Mouse (Mus musculus) left cerebral cortex, postnatal 14 days (tissue): ENCODE results near the gene Skint8. TPM values are rescaled to one million over a fixed set of nuclear protein-coding genes. Genes with fewer than 3 reads are reported as not detected.
"Not testable (repeated sequence)": the region's sequence is repeated elsewhere in the genome, so short reads cannot be mapped to it uniquely, and the experiment has no call there.

Experiments
- DNase-seq, 2 experiments: peaks; one replicate each; pipeline ENCODE4 v3.0.0; 2021 to 2022; ENCODE audit warnings: low spot score in 2 of 2, mixed read lengths in 1 of 2
- intact Hi-C: fragments of 180-260 bp; cut with DNase I; formaldehyde crosslinking; loops from one replicate; pipeline ENCODE4 v1.15.1; 2025
- long read RNA-seq, 2 experiments: library from polyadenylated mRNA; stranded (forward); transcript quantifications; one replicate each; pipeline ENCODE4 v2.0.0; 2021
- total RNA-seq, 2 experiments: library from RNA; stranded (reverse); gene quantifications; 2 replicates each; pipeline ENCODE4 v1.2.3; 2021

Skint8 gene
- total RNA-seq: under 1 TPM in 1 of 2 experiments, not detected in 1; 0.36 TPM
- long read RNA-seq, experiment 1: 0 reads
- long read RNA-seq, experiment 2: 0 reads

DNA sequence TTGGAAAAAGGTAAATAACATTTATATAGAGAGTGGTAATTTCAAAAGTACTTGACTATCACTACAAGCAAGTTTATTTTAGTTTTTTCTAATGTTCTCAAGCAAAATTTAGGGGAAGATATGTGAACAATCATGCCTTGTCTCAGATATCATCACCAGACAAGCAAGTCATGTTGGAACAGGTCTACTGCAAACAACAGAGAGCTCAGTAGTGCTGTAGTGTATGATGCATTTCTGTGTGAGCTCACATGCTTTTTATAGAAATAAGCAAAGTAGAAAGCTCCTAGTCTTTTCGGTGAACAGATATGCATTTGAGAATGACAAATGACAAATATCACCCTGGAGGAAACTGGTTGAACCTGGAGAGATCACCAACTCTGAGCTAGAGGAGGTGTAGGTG, at the start of gene Skint8:
Gene Skint8 (plus strand): TSS at position 301 of the 400 bp plus-strand sequence.
- no peak for DNase-seq
- intact Hi-C loops: no loop called here

DNA sequence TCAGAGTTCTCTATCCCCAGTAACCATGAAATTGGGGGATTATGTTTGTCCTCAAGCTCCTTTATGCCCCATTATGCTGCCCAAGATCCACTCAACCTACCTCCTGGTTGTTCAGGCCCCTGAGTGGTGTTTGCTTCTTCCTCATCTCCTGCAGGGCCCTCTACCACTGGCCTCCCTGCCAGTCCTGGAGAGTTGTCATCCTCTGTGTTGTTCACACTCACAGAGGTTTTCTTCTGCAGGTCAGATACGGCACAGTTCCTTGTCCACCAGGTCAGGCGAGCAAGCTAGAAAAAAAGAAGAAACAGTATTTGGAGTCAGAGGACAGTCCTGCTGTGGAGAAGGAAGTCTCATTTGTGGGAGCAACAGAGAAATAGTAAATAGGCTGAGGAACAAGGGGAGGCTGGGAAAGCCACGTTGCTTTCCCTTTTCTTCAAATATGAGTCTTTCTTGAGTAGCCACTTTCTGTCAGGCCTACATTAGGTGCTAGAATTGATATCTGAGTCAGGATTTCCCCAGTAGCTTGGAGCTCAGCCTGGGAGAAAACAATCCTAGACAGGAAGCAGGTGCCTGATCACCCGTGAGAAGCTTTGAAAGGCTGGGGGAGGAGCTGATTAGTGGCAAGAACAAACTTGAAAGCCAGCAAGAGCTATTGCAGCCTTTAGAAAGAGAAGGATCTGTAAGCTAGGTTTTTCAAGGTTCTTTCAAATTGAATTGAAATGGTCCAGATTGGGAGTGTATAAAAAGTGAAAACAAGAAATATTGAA, 38.9 kb upstream of the Skint8 start:
- intact Hi-C loops: loop anchor here (5.0 kb wide), 1 partner anchor 1853 kb away; no protein-coding TSS in a partner anchor
- no peak for DNase-seq

DNA sequence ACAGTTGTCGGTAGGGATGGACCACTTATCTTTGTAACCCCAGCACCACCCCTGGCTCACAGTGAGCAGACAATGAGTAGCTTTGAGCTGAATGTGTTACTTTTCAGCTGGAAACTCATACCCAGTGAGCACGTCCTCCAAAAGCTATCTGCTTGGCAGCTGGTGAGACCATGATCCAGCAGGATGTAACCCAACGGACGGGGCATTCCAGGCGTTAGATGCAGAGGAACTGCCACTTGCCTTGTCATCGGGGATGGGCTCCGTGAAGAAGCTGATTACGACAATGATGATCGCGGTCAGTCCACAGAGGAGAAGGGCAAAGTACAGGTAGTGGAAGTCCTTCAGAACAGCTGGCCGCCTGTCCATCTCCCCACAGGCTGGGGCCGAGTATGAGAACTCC, 35.6 kb upstream of the Skint8 start:
- no peak for DNase-seq
- intact Hi-C loops: loop anchor here (5.0 kb wide), 1 partner anchor 1856 kb away; no protein-coding TSS in a partner anchor

GRCm38 (mm10) chr4:111886018-111886417, 33.2 kb upstream of the Skint8 start:
- intact Hi-C loops: no loop called here
- DNase-seq: peak; percentile 79 to 82

DNA sequence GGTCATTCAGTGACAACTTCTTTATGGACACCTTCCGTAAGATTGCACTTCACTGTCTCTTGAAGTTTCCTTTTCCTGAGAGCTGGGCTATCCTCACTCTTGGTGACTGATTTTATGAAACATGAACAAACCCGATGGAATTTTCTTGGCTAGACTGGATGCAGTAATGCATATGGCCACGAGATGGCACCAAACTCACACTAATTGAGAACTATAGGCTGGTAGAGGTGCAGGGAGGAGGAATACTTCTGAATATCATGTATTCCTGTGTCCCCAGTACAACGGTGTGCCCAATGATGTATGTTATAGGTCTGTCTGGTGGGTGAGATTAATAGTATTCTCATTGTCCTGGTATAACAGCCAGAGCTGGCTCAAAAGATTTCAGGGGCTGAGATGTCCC, 32.6 kb upstream of the Skint8 start:
- peak; percentile 90 to 92 for DNase-seq
- intact Hi-C loops: no loop called here

GRCm38 (mm10) chr4:111892138-111892537, 27.1 kb upstream of the Skint8 start:
- no peak for DNase-seq
- intact Hi-C loops: no loop called here

GRCm38 (mm10) chr4:111897755-111898154, 21.4 kb upstream of the Skint8 start:
- DNase-seq: no peak
- intact Hi-C loops: no loop called here

GRCm38 (mm10) chr4:111898566-111898965, 20.6 kb upstream of the Skint8 start:
- DNase-seq: no peak
- intact Hi-C loops: no loop called here

GRCm38 (mm10) chr4:111900491-111900890, 18.7 kb upstream of the Skint8 start:
- intact Hi-C loops, DNase-seq: not testable (repeated sequence)

GRCm38 (mm10) chr4:111901473-111901872, 17.7 kb upstream of the Skint8 start:
- intact Hi-C loops: no loop called here
- DNase-seq: no peak

GRCm38 (mm10) chr4:111902775-111903174, 16.4 kb upstream of the Skint8 start, which contains the start of gene Slc5a9:
Gene Slc5a9 (minus strand): TSS chr4:111902918.
- no peak for DNase-seq
- intact Hi-C loops: no loop called here

DNA sequence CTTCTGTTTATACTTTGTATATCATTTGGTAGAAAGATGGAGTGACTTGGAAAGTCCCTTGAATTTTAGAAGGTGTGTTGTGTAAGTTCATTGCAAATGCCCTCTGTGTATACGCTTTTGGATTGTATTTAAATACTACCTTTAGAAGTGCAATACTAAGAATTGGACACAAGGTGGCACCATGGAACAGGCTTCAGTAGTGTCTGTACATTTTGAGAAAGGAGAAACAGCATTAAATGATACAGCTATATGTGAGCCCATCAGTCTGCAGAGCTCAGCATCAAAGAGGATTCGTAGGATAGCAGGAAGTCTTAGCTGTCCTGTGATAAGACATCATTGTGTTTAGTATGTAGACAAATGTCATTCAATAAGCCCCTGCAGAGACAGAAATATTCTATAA, 11.3 kb upstream of the Skint8 start:
- intact Hi-C loops: no loop called here
- DNase-seq: peak; percentile 53 to 64

DNA sequence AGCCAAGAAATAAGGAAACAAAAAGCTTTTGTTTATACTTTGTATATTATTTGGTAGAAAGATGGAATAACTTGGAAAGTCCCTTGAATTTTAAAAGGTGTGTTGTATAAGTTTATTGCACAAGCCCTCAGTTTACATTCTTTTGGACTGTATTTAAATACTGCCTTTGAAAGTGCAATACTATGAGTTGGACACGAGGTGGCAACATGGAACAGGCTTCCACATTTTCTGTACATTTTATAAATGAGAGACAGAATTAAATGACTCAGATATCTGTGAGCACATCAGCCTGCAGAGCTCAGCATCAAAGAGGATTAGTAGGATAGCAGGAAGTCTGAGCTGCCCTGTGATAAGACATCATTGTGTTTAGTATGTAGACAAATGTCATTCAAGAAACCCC, 42.1 kb downstream of the Skint8 start:
- peak in 1 of 2 experiments; percentile 2 for DNase-seq
- intact Hi-C loops: no loop called here

DNA sequence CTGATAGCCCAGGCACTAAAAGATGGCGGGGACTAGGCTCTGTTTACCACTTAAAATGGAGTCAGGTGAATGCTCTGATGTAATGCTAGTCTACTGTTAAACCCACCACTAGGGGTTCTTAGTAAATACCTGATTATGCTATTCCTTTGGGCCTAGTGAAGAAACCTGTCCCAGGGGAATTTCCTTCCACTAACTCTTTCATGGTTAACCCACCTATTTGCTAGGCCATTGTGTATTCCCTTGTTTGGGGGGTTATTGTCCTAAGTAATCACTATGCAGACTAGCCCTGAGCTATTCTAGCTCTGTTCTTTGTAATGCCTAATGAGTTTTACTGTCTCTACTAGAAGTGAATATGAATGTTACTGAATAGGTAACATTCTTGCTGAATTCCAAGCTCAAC, 44.0 kb downstream of the Skint8 start:
- intact Hi-C loops: not testable (repeated sequence)

DNA sequence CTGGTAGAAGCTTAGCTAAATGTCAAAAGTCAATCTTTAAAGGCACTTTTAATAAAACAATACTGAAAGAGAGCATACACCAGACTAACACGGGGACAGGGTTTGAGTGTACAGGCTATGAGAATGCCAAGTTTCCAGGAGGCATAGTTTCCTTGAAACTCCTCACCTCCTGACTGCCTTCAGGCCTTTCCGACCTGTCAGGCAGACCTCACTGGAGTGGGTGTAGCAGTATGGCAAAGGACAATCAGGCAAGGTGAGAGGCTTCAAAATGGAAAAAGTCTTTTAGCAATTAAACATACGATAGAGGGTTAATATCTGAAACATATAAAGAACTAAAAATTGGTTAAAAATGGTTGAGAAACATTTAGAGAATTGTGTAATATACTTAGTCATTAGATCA, 44.5 kb downstream of the Skint8 start:
- DNase-seq: no peak
- intact Hi-C loops: no loop called here

More for the DNA sequence above, 44.0 kb downstream of the Skint8 start:
- DNase-seq: not testable (repeated sequence)

- DNase-seq: no peak
- intact Hi-C loops: no loop called here
These were observed 53.4 kb downstream of the Skint8 start, which contains the start of gene Skint7 for GRCm38 (mm10) chr4:111972623-111973022. Gene Skint7 (plus strand): TSS chr4:111972923.

Other genes with a start within 250 kb of the Skint8 start
- 1 to 10 TPM; 4.1 to 5.5 TPM for gene Spata6, start 199.4 kb upstream of the Skint8 start, total RNA-seq
- not detected for gene Slc5a9, start 16.5 kb upstream of the Skint8 start, total RNA-seq
- under 1 TPM; 0.42 to 0.72 TPM for gene Skint7, start 53.5 kb downstream of the Skint8 start, total RNA-seq
- not detected for gene Skint1, start 86.9 kb downstream of the Skint8 start, total RNA-seq
- not detected for gene Skint4, start 152.6 kb downstream of the Skint8 start, total RNA-seq